Mouse (Mus musculus): ENCODE measurements around the gene Kctd3.

- TF ChIP-seq CTCF (conservative IDR thresholded peaks at IDR 0.05; ENCODE audit: insufficient read depth, insufficient read length, low read depth, low read length) (no peak), POLR2A (IDR thresholded peaks at IDR 0.05; ENCODE audit: low read depth, low read length) (no peak)
These were observed 34.6 kb downstream of the Kctd3 start for GRCm38 (mm10) chr1:188973078-188973477.

Measured in kidney, adult 2 months (tissue).